Mouse (Mus musculus): Measurements from ENCODE around the gene Ccpg1os. TPM values are rescaled to one million over a fixed set of nuclear protein-coding genes. Genes with fewer than 3 reads are reported as not detected.

The Ccpg1os gene
- polyA plus RNA-seq, 1 experiment from 2014 or later: 19.7 TPM

DNA sequence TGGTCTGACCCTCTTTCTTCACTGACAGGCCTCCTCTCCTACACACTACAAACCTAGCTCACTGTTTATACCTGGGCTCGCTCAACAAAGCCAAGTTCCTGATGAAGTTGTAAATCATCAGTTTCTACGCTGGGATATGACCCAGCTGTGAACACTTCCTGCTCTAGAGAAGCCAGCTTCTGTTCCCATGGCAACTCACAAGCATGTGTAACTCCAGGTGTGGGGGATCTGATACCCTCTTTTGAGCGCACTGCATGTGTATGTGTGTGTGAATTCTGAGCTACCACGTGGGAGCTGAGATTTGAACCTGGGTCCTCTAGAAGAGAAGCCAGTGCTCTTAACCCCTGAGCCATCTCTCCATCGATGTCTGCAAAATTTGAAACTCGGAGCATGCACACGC, 35.6 kb downstream of the Ccpg1os start:
- no peaks in the 10 kb centered on the region for H3K27me3 ChIP-seq (ENCODE audit: control insufficient read depth, insufficient read depth, low read length)
- H3K36me3 ChIP-seq (ENCODE audit: control insufficient read depth, insufficient read depth, low read length): peaks cover 15% of the 10 kb centered on the region
- no peaks in the 10 kb centered on the region for H3K4me1 ChIP-seq (ENCODE audit: control insufficient read depth, insufficient read depth, low read length)
- H3K4me2 ChIP-seq (ENCODE audit: low read depth): no peak overlapping the region
- no peak overlapping the region for H3K9ac ChIP-seq (ENCODE audit: low read length)
- WGBS: 73% methylated on average over 7 of the region's 7 CpGs
- no peaks in the 10 kb centered on the region for H3K9me3 ChIP-seq (ENCODE audit: control insufficient read depth, low read length)
- no peak for ATAC-seq (ENCODE audit: insufficient read depth, low FRiP score, low TSS enrichment)
- no peak overlapping the region for H3K27ac ChIP-seq (ENCODE audit: low read depth, low read length)
- DNase-seq (ENCODE audit: low spot score): no peak
- no peak overlapping the region for H3K4me3 ChIP-seq (ENCODE audit: low read depth, low read length)

DNA sequence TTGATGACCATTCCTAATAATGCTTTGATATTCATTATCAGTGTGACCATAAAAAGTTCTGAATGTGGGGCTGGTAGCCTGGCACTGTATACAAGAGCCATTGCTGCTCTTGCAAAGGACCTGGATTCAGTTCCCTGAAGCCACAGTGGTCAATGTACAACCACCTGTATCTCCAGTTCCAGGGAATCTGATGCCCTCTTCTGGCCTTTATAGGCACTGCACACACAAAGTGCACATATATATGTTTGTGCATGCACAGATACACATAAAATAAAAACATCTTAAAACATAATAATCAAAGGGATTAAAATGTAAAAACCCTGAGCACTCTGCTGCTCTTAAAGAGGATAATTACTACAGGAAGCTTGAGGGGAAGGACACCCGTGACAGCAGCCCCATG, 38.2 kb downstream of the Ccpg1os start:
- H3K27me3 ChIP-seq (ENCODE audit: control insufficient read depth, insufficient read depth, low read length): no peaks in the 10 kb centered on the region
- H3K36me3 ChIP-seq (ENCODE audit: control insufficient read depth, insufficient read depth, low read length): peaks cover 16% of the 10 kb centered on the region
- no peak overlapping the region for H3K27ac ChIP-seq (ENCODE audit: low read depth, low read length)
- H3K9ac ChIP-seq (ENCODE audit: low read length): no peak overlapping the region
- no peak overlapping the region for H3K4me2 ChIP-seq (ENCODE audit: low read depth)
- ATAC-seq (ENCODE audit: insufficient read depth, low FRiP score, low TSS enrichment) (no peak), DNase-seq (ENCODE audit: low spot score) (no peak)
- no peaks in the 10 kb centered on the region for H3K4me1 ChIP-seq (ENCODE audit: control insufficient read depth, insufficient read depth, low read length)
- 89% methylated on average over 1 of the region's 1 CpGs for WGBS
- H3K4me3 ChIP-seq (ENCODE audit: low read depth, low read length): no peak overlapping the region
- H3K9me3 ChIP-seq (ENCODE audit: control insufficient read depth, low read length): no peaks in the 10 kb centered on the region

DNA sequence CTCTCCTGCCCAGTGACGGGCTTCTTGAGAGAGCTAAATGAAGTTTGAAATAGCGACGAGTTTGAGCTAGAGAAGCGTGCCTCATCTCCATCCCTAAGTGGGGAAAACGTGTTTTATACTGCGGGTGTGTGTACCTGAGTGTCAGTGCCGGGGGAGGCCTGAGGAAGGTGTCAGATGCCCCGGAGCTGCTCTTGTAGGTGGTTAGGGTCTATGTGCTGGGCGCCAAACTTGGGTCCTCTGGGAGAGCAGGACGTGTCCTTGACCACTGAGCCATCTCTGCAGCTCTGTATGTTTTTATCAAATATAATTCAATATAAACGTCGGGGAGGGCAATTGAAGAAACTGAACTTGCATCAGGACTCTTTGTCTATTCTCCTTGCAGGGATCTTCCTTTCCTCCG, 40.9 kb downstream of the Ccpg1os start:
- Histone ChIP-seq H3K36me3 (ENCODE audit: control insufficient read depth, insufficient read depth, low read length) (peaks cover 16% of the 10 kb centered on the region), H3K27me3 (ENCODE audit: control insufficient read depth, insufficient read depth, low read length) (no peaks in the 10 kb centered on the region), H3K27ac (ENCODE audit: low read depth, low read length) (no peak overlapping the region), H3K9me3 (ENCODE audit: control insufficient read depth, low read length) (no peaks in the 10 kb centered on the region), H3K9ac (ENCODE audit: low read length) (no peak overlapping the region), H3K4me1 (ENCODE audit: control insufficient read depth, insufficient read depth, low read length) (no peaks in the 10 kb centered on the region), H3K4me3 (ENCODE audit: low read depth, low read length) (no peak overlapping the region), H3K4me2 (ENCODE audit: low read depth) (no peak overlapping the region)
- 92% methylated on average over 13 of the region's 13 CpGs for WGBS
- ATAC-seq (ENCODE audit: insufficient read depth, low FRiP score, low TSS enrichment) (no peak), DNase-seq (ENCODE audit: low spot score) (no peak)

DNA sequence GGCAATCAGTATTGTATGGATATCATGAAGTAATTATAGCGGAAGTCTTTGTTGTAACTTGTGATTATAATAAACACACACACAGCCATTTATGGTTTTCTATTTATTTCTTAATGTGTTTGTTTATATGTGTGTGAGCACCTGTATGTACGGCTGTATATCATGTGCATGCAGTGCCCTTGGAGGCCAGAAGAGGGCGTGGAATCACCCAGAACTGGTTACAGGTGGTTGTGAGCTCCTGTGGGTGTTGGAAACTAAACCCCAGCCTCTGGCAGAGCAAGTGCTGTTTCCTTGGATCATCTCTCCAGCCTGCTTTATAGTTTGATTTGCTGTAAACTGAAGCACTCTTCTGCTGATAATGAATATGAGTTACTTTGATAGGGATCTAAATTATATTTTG, 41.8 kb downstream of the Ccpg1os start:
- Histone ChIP-seq H3K4me2 (ENCODE audit: low read depth) (no peak overlapping the region), H3K4me3 (ENCODE audit: low read depth, low read length) (no peak overlapping the region), H3K36me3 (ENCODE audit: control insufficient read depth, insufficient read depth, low read length) (peaks cover 16% of the 10 kb centered on the region), H3K9ac (ENCODE audit: low read length) (no peak overlapping the region), H3K27ac (ENCODE audit: low read depth, low read length) (no peak overlapping the region), H3K27me3 (ENCODE audit: control insufficient read depth, insufficient read depth, low read length) (no peaks in the 10 kb centered on the region), H3K4me1 (ENCODE audit: control insufficient read depth, insufficient read depth, low read length) (no peaks in the 10 kb centered on the region), H3K9me3 (ENCODE audit: control insufficient read depth, low read length) (no peaks in the 10 kb centered on the region)
- no peak for ATAC-seq (ENCODE audit: insufficient read depth, low FRiP score, low TSS enrichment)
- no peak for DNase-seq (ENCODE audit: low spot score)
- 65% methylated on average over 3 of the region's 3 CpGs for WGBS

DNA sequence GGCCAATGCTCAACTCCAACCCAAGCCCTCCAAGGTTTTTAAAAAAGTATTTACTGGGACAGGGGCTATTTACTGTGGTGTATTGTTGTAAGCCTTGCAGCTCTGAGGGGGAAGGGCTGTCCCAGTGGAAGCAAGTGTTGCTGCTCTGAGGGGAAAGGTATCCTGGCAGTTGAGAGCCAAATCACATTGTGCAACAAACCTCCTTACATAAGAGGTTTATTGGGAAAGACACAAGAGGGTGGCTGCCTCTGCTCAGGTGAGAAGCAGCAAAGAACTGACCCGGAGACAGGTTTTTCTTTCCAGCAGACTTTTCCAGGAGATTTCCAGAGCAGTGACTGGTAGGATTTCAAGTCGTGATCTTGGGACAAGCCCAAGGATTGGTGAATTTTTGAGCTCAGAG, 48.9 kb downstream of the Ccpg1os start:
- 64% methylated on average over 2 of the region's 2 CpGs for WGBS
- Histone ChIP-seq H3K27ac (ENCODE audit: low read depth, low read length) (no peak overlapping the region), H3K4me1 (ENCODE audit: control insufficient read depth, insufficient read depth, low read length) (no peaks in the 10 kb centered on the region), H3K36me3 (ENCODE audit: control insufficient read depth, insufficient read depth, low read length) (no peaks in the 10 kb centered on the region), H3K9ac (ENCODE audit: low read length) (no peak overlapping the region), H3K27me3 (ENCODE audit: control insufficient read depth, insufficient read depth, low read length) (no peaks in the 10 kb centered on the region), H3K4me3 (ENCODE audit: low read depth, low read length) (no peak overlapping the region), H3K4me2 (ENCODE audit: low read depth) (no peak overlapping the region), H3K9me3 (ENCODE audit: control insufficient read depth, low read length) (no peaks in the 10 kb centered on the region)
- DNase-seq (ENCODE audit: low spot score) (no peak), ATAC-seq (ENCODE audit: insufficient read depth, low FRiP score, low TSS enrichment) (no peak)

DNA sequence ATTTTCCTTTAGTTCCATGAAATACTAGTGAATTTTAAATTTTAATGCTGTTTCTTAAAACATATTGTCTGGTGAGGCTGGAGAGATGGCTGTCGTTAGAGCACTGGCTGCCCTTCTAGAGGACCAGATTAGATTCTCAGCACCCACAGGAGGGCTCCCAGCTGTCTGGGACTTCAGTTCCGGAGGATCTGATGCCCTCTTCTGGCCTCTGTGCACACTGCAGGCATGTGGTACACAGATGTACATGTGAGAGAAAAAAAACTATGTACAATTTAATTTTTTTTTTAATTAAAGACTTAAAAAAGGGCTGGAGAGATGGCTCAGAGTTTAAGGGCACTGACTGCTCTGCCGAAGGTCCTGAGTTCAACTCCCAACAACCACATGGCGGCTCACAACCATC, 49.9 kb downstream of the Ccpg1os start:
- Histone ChIP-seq H3K9me3 (ENCODE audit: control insufficient read depth, low read length) (no peaks in the 10 kb centered on the region), H3K4me1 (ENCODE audit: control insufficient read depth, insufficient read depth, low read length) (no peaks in the 10 kb centered on the region), H3K4me2 (ENCODE audit: low read depth) (no peak overlapping the region), H3K27me3 (ENCODE audit: control insufficient read depth, insufficient read depth, low read length) (no peaks in the 10 kb centered on the region), H3K36me3 (ENCODE audit: control insufficient read depth, insufficient read depth, low read length) (no peaks in the 10 kb centered on the region), H3K27ac (ENCODE audit: low read depth, low read length) (no peak overlapping the region), H3K4me3 (ENCODE audit: low read depth, low read length) (no peak overlapping the region), H3K9ac (ENCODE audit: low read length) (no peak overlapping the region)
- DNase-seq (ENCODE audit: low spot score) (no peak), ATAC-seq (ENCODE audit: insufficient read depth, low FRiP score, low TSS enrichment) (no peak)
- WGBS: 89% methylated on average over 4 of the region's 4 CpGs

DNA sequence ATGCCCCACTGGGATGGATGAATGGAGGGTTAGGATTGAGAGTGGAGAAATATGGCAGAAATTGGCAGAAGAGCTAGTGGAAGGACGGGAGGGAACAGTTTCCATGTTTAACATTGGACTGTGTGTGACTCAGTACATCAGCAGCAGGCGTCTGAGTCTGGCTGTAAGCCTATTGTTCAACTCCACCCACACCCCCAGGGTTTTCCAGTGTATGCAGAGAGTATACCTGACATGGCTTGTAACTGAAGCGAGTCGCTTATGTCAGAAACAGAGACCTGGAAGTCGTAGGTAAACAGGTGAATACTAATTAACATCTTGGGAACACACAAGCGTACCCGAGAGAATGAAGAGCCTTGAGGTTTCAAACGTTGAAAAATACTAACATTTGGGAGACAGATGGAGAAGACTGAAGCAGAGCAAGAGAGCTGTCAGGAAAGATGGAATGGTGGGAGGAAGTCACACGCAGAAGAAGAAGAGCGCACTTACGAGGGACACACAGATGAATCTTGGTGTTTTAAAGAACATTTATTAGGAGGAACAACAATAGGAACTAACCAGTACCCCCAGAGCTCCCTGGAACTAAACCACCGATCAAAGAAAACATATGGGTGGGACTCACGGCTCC, 53.9 kb downstream of the Ccpg1os start:
- Histone ChIP-seq H3K4me1 (ENCODE audit: control insufficient read depth, insufficient read depth, low read length) (peaks cover 5% of the 10 kb centered on the region), H3K4me2 (ENCODE audit: low read depth) (no peak overlapping the region), H3K27ac (ENCODE audit: low read depth, low read length) (no peak overlapping the region), H3K36me3 (ENCODE audit: control insufficient read depth, insufficient read depth, low read length) (no peaks in the 10 kb centered on the region; the same call in 1 of the 2 replicates), H3K27me3 (ENCODE audit: control insufficient read depth, insufficient read depth, low read length) (no peaks in the 10 kb centered on the region), H3K9ac (ENCODE audit: low read length) (no peak overlapping the region), H3K9me3 (ENCODE audit: control insufficient read depth, low read length) (no peaks in the 10 kb centered on the region), H3K4me3 (ENCODE audit: low read depth, low read length) (no peak overlapping the region)
- no peak for ATAC-seq (ENCODE audit: insufficient read depth, low FRiP score, low TSS enrichment)
- no peak for DNase-seq (ENCODE audit: low spot score)
- 85% methylated on average over 13 of the region's 13 CpGs for WGBS

Small RNA genes lying within 50 kb of the gene (microRNA-seq; reads per million reads assigned to microRNA genes)
- gene Gm27353: not detected

Other genes with a start within 250 kb of the Ccpg1os start
- gene Prtg, start 178.5 kb downstream of the Ccpg1os start, polyA plus RNA-seq (2014; fragmentation: Nextera tagmentation; extraction: Ambion mirVana): 3.6 and 4.4 TPM in 2 replicates
- gene Pygo1, start 59.7 kb downstream of the Ccpg1os start, polyA plus RNA-seq (2014; fragmentation: Nextera tagmentation; extraction: Ambion mirVana): 11.0 and 11.9 TPM in 2 replicates
- 1.6 and 2.6 TPM in 2 replicates for gene Dyx1c1, start 26.6 kb downstream of the Ccpg1os start, polyA plus RNA-seq (2014; fragmentation: Nextera tagmentation; extraction: Ambion mirVana)
- gene Gm44503, start 26.5 kb downstream of the Ccpg1os start, polyA plus RNA-seq (2014; fragmentation: Nextera tagmentation; extraction: Ambion mirVana): not detected in 2 replicates
- 20.4 and 28.8 TPM in 2 replicates for gene Ccpg1, start within 50 bp of the Ccpg1os start, polyA plus RNA-seq (2014; fragmentation: Nextera tagmentation; extraction: Ambion mirVana)
- 16.1 and 17.7 TPM in 2 replicates for gene Pigb, start 55.0 kb upstream of the Ccpg1os start, polyA plus RNA-seq (2014; fragmentation: Nextera tagmentation; extraction: Ambion mirVana)
- 0.66 and 0.92 TPM in 2 replicates for gene Rab27a, start 59.5 kb upstream of the Ccpg1os start, polyA plus RNA-seq (2014; fragmentation: Nextera tagmentation; extraction: Ambion mirVana)
- not detected in 2 replicates for gene Khdc3, start 116.5 kb upstream of the Ccpg1os start, polyA plus RNA-seq (2014; fragmentation: Nextera tagmentation; extraction: Ambion mirVana)
- not detected in 2 replicates for gene Gm20509, start 117.1 kb upstream of the Ccpg1os start, polyA plus RNA-seq (2014; fragmentation: Nextera tagmentation; extraction: Ambion mirVana)
- gene Rsl24d1, start 128.0 kb upstream of the Ccpg1os start, polyA plus RNA-seq (2014; fragmentation: Nextera tagmentation; extraction: Ambion mirVana): 145 and 156 TPM in 2 replicates

Data from neural tube, embryonic 11.5 days (tissue).